Mouse (Mus musculus): ENCODE results near the gene Ank. TPM values are rescaled to one million over a fixed set of nuclear protein-coding genes. Genes with fewer than 3 reads are reported as not detected.
"Not testable (repeated sequence)": the region's sequence is repeated elsewhere in the genome, so short reads cannot be mapped to it uniquely, and the experiment has no call there.

Gene Ank
- polyA plus RNA-seq, 1 experiment from 2014 or later, result 13.2 TPM

- H3K27me3 ChIP-seq, result no peaks in the 10 kb centered on the region
- H3K4me1 ChIP-seq (replicated peaks), result no peaks in the 10 kb centered on the region
- H3K4me3 ChIP-seq, result no peak overlapping the region
- H3K4me2 ChIP-seq, result no peak overlapping the region
- no peaks in the 10 kb centered on the region for H3K36me3 ChIP-seq
- H3K9ac ChIP-seq, result no peak overlapping the region
- WGBS, result 85% methylated on average over 5 of the region's 5 CpGs
- H3K9me3 ChIP-seq, result no peaks in the 10 kb centered on the region
- no peak for ATAC-seq (ENCODE audit: low FRiP score)
- no peak overlapping the region for H3K27ac ChIP-seq
Measured at GRCm38 (mm10) chr15:27450689-27451088, 15.8 kb upstream of the Ank start.

GRCm38 (mm10) chr15:27451760-27452159 lies 14.7 kb upstream of the Ank start:
- Histone ChIP-seq H3K4me2 (no peak overlapping the region), H3K4me3 (no peak overlapping the region), H3K4me1 (replicated peaks) (no peaks in the 10 kb centered on the region), H3K9me3 (no peaks in the 10 kb centered on the region), H3K36me3 (no peaks in the 10 kb centered on the region), H3K27ac (no peak overlapping the region), H3K9ac (no peak overlapping the region), H3K27me3 (no peaks in the 10 kb centered on the region)
- no peak for ATAC-seq (ENCODE audit: low FRiP score)
- WGBS, result 93% methylated on average over 3 of the region's 3 CpGs

- 91% methylated on average over 9 of the region's 9 CpGs for WGBS
Measured at GRCm38 (mm10) chr15:27452496-27452895, 14.0 kb upstream of the Ank start.

GRCm38 (mm10) chr15:27457001-27457400 lies 9.5 kb upstream of the Ank start:
- Histone ChIP-seq H3K4me3 (no peak overlapping the region), H3K9ac (no peak overlapping the region), H3K4me1 (replicated peaks) (peaks cover 13% of the 10 kb centered on the region; the same call in 1 of the 2 replicates), H3K36me3 (no peaks in the 10 kb centered on the region), H3K27ac (no peak overlapping the region), H3K9me3 (no peaks in the 10 kb centered on the region), H3K4me2 (no peak overlapping the region), H3K27me3 (no peaks in the 10 kb centered on the region)
- WGBS, result 97% methylated on average over 2 of the region's 2 CpGs
- ATAC-seq (ENCODE audit: low FRiP score), result no peak

More at GRCm38 (mm10) chr15:27452496-27452895, 14.0 kb upstream of the Ank start:
- Histone ChIP-seq H3K27ac (no peak overlapping the region), H3K4me2 (no peak overlapping the region), H3K9ac (no peak overlapping the region), H3K36me3 (no peaks in the 10 kb centered on the region), H3K4me1 (replicated peaks) (no peaks in the 10 kb centered on the region), H3K9me3 (no peaks in the 10 kb centered on the region), H3K27me3 (no peaks in the 10 kb centered on the region), H3K4me3 (no peak overlapping the region)
- ATAC-seq (ENCODE audit: low FRiP score), result no peak

GRCm38 (mm10) chr15:27459781-27460180 lies 6.7 kb upstream of the Ank start:
- H3K4me3 ChIP-seq; H3K4me2 ChIP-seq; H3K27me3 ChIP-seq; H3K36me3 ChIP-seq; H3K9me3 ChIP-seq; H3K27ac ChIP-seq; H3K9ac ChIP-seq; ATAC-seq (ENCODE audit: low FRiP score): not testable (repeated sequence)
- peaks cover 15% of the 10 kb centered on the region; the same call in 1 of the 2 replicates for H3K4me1 ChIP-seq (replicated peaks)
- 57% methylated on average over 14 of the region's 14 CpGs for WGBS

GRCm38 (mm10) chr15:27461336-27462245 lies 4.9 kb upstream of the Ank start:
- Histone ChIP-seq H3K4me1 (replicated peaks) (peaks cover 19% of the 10 kb centered on the region), H3K4me3 (no peak overlapping the region), H3K4me2 (peak overlapping the region; percentile 13; the same call in 1 of the 2 replicates), H3K27me3 (no peaks in the 10 kb centered on the region), H3K9ac (no peak overlapping the region), H3K27ac (peak overlapping the region; percentile 74; the same call in 1 of the 2 replicates), H3K36me3 (no peaks in the 10 kb centered on the region), H3K9me3 (no peaks in the 10 kb centered on the region)
- 24% methylated on average over 12 of the region's 12 CpGs for WGBS
- ATAC-seq (ENCODE audit: low FRiP score), result no peak

GRCm38 (mm10) chr15:27463876-27464275 lies 2.6 kb upstream of the Ank start:
- no peak for ATAC-seq (ENCODE audit: low FRiP score)
- Histone ChIP-seq H3K4me3 (no peak overlapping the region), H3K27me3 (no peaks in the 10 kb centered on the region), H3K27ac (no peak overlapping the region), H3K36me3 (no peaks in the 10 kb centered on the region), H3K4me1 (replicated peaks) (peaks cover 31% of the 10 kb centered on the region), H3K9ac (no peak overlapping the region), H3K4me2 (no peak overlapping the region), H3K9me3 (no peaks in the 10 kb centered on the region)
- 93% methylated on average over 13 of the region's 13 CpGs for WGBS

- Histone ChIP-seq H3K9ac (peak overlapping the region; percentile 95), H3K4me1 (replicated peaks) (peaks cover 40% of the 10 kb centered on the region), H3K27ac (peak overlapping the region; percentile 97), H3K36me3 (no peaks in the 10 kb centered on the region), H3K4me3 (peak overlapping the region; percentile 87), H3K4me2 (peak overlapping the region; percentile 73), H3K27me3 (no peaks in the 10 kb centered on the region), H3K9me3 (no peaks in the 10 kb centered on the region)
- 17% methylated on average over 8 of the region's 8 CpGs for WGBS
- ATAC-seq (ENCODE audit: low FRiP score), result no peak
Measured at GRCm38 (mm10) chr15:27465391-27466005, 979 bp upstream of the Ank start.

- Histone ChIP-seq H3K9ac (peak overlapping the region; percentile 95), H3K4me3 (peak overlapping the region; percentile 87), H3K9me3 (no peaks in the 10 kb centered on the region), H3K4me2 (peak overlapping the region; percentile 73), H3K36me3 (no peaks in the 10 kb centered on the region), H3K27ac (peak overlapping the region; percentile 97), H3K4me1 (replicated peaks) (peaks cover 32% of the 10 kb centered on the region), H3K27me3 (no peaks in the 10 kb centered on the region)
- ATAC-seq (ENCODE audit: low FRiP score), result peak; percentile 43
- 0% methylated on average over 23 of the region's 25 CpGs for WGBS
Measured at GRCm38 (mm10) chr15:27467081-27467491, 609 bp downstream of the Ank start.

- peaks cover 36% of the 10 kb centered on the region for H3K4me1 ChIP-seq (replicated peaks)
- peak overlapping the region; percentile 73 for H3K4me2 ChIP-seq
- H3K36me3 ChIP-seq, result no peaks in the 10 kb centered on the region
- no peaks in the 10 kb centered on the region for H3K9me3 ChIP-seq
- 7% methylated on average over 7 of the region's 7 CpGs for WGBS
- H3K27ac ChIP-seq, result peak overlapping the region; percentile 97
- peak overlapping the region; percentile 87 for H3K4me3 ChIP-seq
- H3K27me3 ChIP-seq, result no peaks in the 10 kb centered on the region
- peak overlapping the region; percentile 95 for H3K9ac ChIP-seq
- no peak for ATAC-seq (ENCODE audit: low FRiP score)
Measured at GRCm38 (mm10) chr15:27467641-27468040, 1.2 kb downstream of the Ank start.

GRCm38 (mm10) chr15:27468822-27469488 lies 2.5 kb downstream of the Ank start:
- Histone ChIP-seq H3K9me3 (no peaks in the 10 kb centered on the region), H3K4me1 (replicated peaks) (peaks cover 43% of the 10 kb centered on the region), H3K9ac (no peak overlapping the region), H3K27me3 (no peaks in the 10 kb centered on the region), H3K4me3 (no peak overlapping the region), H3K4me2 (peak overlapping the region; percentile 16; the same call in 1 of the 2 replicates), H3K27ac (no peak overlapping the region), H3K36me3 (no peaks in the 10 kb centered on the region)
- WGBS, result 82% methylated on average over 4 of the region's 4 CpGs
- no peak for ATAC-seq (ENCODE audit: low FRiP score)

- not testable (repeated sequence) for H3K4me3 ChIP-seq; ATAC-seq (ENCODE audit: low FRiP score); H3K27ac ChIP-seq; H3K4me2 ChIP-seq; H3K36me3 ChIP-seq; H3K27me3 ChIP-seq; H3K9ac ChIP-seq; H3K9me3 ChIP-seq
- H3K4me1 ChIP-seq (replicated peaks), result peaks cover 41% of the 10 kb centered on the region
- WGBS, result 45% methylated on average over 3 of the region's 3 CpGs
Measured at GRCm38 (mm10) chr15:27470346-27470745, 3.9 kb downstream of the Ank start.

Measured in hindbrain, embryonic 13.5 days (tissue).